Comparison of ENCODE assay signal across 8 mouse cellular contexts in genomic region chr14:30136965-30137364, GRCm38 (mm10).
DNase-seq lines count a peak whose midpoint lies in the region; ATAC-seq lines count a peak whose summit lies in the region.

No protein-coding gene starts in this region.

- WGBS in midbrain, embryonic 10.5 days, result 9% methylated on average over 8 of the region's 8 CpGs

- ATAC-seq in activated CD4-positive, CD25-positive, alpha-beta regulatory T cell, adult 4 months, result peak; percentile 63
- ATAC-seq in inflammation-experienced regulatory T-cells, adult 6 months, result peak; percentile 92

- no peaks in the 10 kb centered on the region for H3K9me3 ChIP-seq in midbrain, embryonic 10.5 days (replicated peaks)

- no peaks in the 10 kb centered on the region for H3K36me3 ChIP-seq in midbrain, embryonic 10.5 days

- no peak overlapping the region for H3K4me3 ChIP-seq in midbrain, embryonic 10.5 days

- DNase-seq in cerebellum, postnatal 4 days (ENCODE audit: low spot score in 2 of 2), result peak; percentile 73 to 88
- DNase-seq in gastrocnemius, adult 18-20 months (ENCODE audit: low spot score), result peak; percentile 87
- peak; percentile 33 to 94 for DNase-seq in left cerebral cortex, adult 9 months (ENCODE audit: low spot score in 2 of 2)
- DNase-seq in midbrain, embryonic 10.5 days (ENCODE audit: low spot score), result peak; percentile 85
- DNase-seq in right cerebral cortex, postnatal 36 days (ENCODE audit: low spot score in 2 of 2), result peak; percentile 65 to 70
- peak; percentile 68 to 81 for DNase-seq in urinary bladder, postnatal 4 days (ENCODE audit: low spot score in 2 of 2)

- no peak overlapping the region for H3K27ac ChIP-seq in midbrain, embryonic 10.5 days (replicated peaks)

- H3K4me1 ChIP-seq in midbrain, embryonic 10.5 days, result peaks cover 17% of the 10 kb centered on the region

- peaks cover 7% of the 10 kb centered on the region; the same call in 1 of the 2 replicates for H3K27me3 ChIP-seq in midbrain, embryonic 10.5 days (ENCODE audit: low read depth, poor library complexity, severe bottlenecking)
